Mouse (Mus musculus) heart, postnatal 25 days (tissue): Measurements from ENCODE around the gene Top3a. TPM values are rescaled to one million over a fixed set of nuclear protein-coding genes. Genes with fewer than 3 reads are reported as not detected.

Experiments used
- DNase-seq: peaks from one replicate; pipeline ENCODE4 v3.0.0; 2022; ENCODE audit warnings: low spot score
- intact Hi-C: fragments of 180-260 bp; cut with DNase I; formaldehyde crosslinking; loops from one replicate; pipeline ENCODE4 v1.15.1; 2025
- microRNA-seq: library from miRNA; unstranded; fragments of <30 nt; microRNA quantifications from one replicate; pipeline ENCODE4 v1.2.0, GENCODE M21; 2022
- total RNA-seq, 2 experiments: library from RNA; stranded (reverse); gene quantifications; 2 replicates each; pipeline ENCODE4 v1.2.3; 2021

Gene Top3a
- total RNA-seq, 2 experiments from 2014 or later: 4.1 to 4.2 TPM

DNA sequence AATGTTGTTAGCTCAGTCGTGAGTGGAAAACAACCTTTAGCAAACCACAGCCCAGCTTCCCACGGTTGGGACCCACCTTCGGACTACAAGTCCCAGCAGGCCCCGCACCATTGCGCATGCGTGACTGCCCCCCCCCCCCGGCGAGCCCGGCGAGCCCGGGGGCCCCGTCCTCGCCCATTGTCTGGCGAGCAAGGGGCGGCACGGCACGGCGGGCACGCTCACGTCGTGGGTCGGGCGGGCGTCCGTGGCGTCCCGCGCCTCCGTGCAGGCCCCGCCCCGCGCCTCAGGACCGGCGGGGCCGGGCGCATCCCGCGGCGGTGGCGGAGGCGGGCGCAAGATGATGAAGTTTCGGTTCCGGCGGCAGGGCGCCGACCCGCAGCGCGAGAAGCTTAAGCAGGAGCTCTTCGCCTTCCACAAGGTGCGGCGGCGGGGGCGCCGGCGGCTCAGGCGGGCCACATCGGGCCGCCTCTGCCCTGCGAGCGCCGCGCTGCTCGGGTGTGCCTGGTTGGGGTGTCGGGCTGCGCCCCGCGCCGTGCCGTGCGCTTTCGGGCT lies 77.6 kb downstream of the Top3a start, which contains the start of gene Llgl1:
Gene Llgl1, plus strand, starts transcription at position 200 of the 552 bp plus-strand sequence.
- intact Hi-C loops: loop anchor here (2.0 to 5.0 kb wide), 4 partner anchors 27 to 178 kb away; partner anchors contain the start of genes Flii, Smcr8, Tmem11 and Top3a

DNA sequence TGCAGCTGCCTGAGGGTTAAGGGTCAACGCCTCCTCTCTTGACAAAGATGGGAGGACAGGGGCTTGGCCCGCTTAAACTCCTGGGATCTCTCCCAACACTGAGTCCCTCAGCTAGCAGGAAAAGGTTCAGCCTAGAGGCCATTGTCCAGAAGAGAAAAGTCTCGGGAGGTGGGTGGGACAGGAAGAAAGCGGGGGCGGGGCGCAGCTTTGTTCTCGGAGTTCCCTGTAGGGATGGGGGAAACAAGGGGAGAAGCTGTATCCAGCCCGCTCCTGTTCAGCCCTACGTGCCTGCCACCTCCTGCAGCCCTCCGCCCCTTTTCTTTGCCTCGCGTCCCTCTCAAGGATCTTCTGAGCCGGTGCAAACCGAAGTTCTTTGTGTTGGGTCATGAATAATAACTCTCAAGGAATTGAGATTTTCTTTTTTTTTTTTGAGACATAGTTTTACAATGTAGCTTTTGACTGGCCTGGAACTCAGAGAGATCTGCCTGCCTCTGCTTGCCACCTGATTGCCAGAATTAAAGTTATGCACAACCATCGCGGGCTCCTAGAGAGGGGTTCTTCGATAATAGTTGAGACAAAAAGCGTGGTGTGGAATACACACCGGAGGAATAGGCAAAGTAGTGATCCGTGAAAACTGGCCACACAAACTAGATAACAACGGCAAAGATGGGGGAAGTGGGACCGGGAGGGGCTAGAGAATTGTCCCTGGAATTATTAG lies 78.2 kb downstream of the Top3a start:
- intact Hi-C loops: loop anchor here (2.0 to 5.0 kb wide), 3 partner anchors 28 to 178 kb away; partner anchors contain the start of genes Flii and Tmem11

More for the DNA sequence above, 77.6 kb downstream of the Top3a start, which contains the start of gene Llgl1:
- DNase-seq: peak; percentile 77

GRCm38 (mm10) chr11:60697561-60697960 lies 79.6 kb downstream of the Top3a start:
- intact Hi-C loops: loop anchor here (5.0 kb wide), 2 partner anchors 130 to 180 kb away; partner anchors contain the start of gene Tmem11
- DNase-seq: no peak

More for the DNA sequence above, 78.2 kb downstream of the Top3a start:
- peak; percentile 76 for DNase-seq

DNA sequence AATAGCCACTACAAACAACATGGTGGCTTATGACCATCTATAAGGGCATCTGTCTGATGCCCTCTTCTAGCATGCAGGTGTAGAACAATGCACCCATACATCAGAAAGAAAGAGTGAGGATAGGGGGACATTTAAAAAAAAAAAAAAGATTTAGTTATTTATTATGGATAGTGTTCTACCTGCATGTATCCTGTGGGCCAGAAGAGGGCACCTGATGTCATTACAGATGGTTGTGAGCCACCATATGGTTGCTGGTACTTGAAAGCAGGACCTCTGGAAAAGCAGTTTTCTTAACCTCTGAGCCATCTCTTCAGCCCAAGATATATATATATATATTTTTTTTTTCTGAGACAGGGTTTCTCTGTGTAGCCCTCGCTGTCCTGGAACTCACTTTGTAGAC lies 81.0 kb downstream of the Top3a start:
- intact Hi-C loops: loop anchor here (5.0 kb wide), 2 partner anchors 131 to 181 kb away; partner anchors contain the start of gene Tmem11
- no peak for DNase-seq

Small RNA genes within 50 kb of the gene (microRNA-seq; reads per million reads assigned to microRNA genes)
- gene Mir5100: 9.4 reads per million, percentile 23 among the genes with 10 or more reads in this experiment

Other genes starting within 250 kb of the Top3a start
- gene Alkbh5, start 241.0 kb downstream of the Top3a start, total RNA-seq: 10 to 100 TPM; 72.8 to 82.5 TPM
- gene Llgl1, start 77.6 kb downstream of the Top3a start, total RNA-seq: 10 to 100 TPM; 11.4 to 12.3 TPM
- 100 to 1,000 TPM; 112 to 120 TPM for gene Flii, start 50.1 kb downstream of the Top3a start, total RNA-seq
- gene Mief2, start 49.0 kb downstream of the Top3a start, total RNA-seq: 10 to 100 TPM; 31.6 to 32.9 TPM
- gene Smcr8, start 159 bp upstream of the Top3a start, total RNA-seq: 10 to 100 TPM; 13.4 to 16.3 TPM
- gene Shmt1, start 34.4 kb upstream of the Top3a start, total RNA-seq: 10 to 100 TPM in 1 of 2 experiments, 1 to 10 TPM in 1; 5.1 to 12.6 TPM
- gene Dhrs7b, start 53.3 kb upstream of the Top3a start, total RNA-seq: 10 to 100 TPM; 20.1 to 20.8 TPM
- gene Tmem11, start 101.9 kb upstream of the Top3a start, total RNA-seq: 10 to 100 TPM; 27.6 to 28.0 TPM
- 10 to 100 TPM; 14.6 to 14.9 TPM for gene Natd1, start 137.4 kb upstream of the Top3a start, total RNA-seq
- gene Map2k3, start 154.7 kb upstream of the Top3a start, total RNA-seq: 10 to 100 TPM; 73.6 to 81.8 TPM
- 10 to 100 TPM; 25.2 to 28.6 TPM for gene Kcnj12, start 245.2 kb upstream of the Top3a start, total RNA-seq